Mouse (Mus musculus) hindbrain, embryonic 16.5 days (tissue): Measurements from ENCODE around the gene Elk3. TPM values are rescaled to one million over a fixed set of nuclear protein-coding genes. Genes with fewer than 3 reads are reported as not detected.

Source experiments
- ATAC-seq: fragments of 200-750 bp; cut with Nextera tagmentation; 2 replicates; pipeline ENCODE4 v1.8.0; 2017; ENCODE audit warnings: moderate TSS enrichment, moderate library complexity
- H3K27ac ChIP-seq: fragments of 300-500 bp; sonication (generic); 2 replicates; pipeline ENCODE4 v1.5.1; 2014; ENCODE audit warnings: low read depth, mild to moderate bottlenecking, control low read depth, low read length, moderate library complexity
- H3K27me3 ChIP-seq: fragments of 300-500 bp; sonication (generic); replicated peaks from 2 replicates; pipeline ENCODE4 v1.6.1; 2014; ENCODE audit warnings: low read length; ENCODE audit not compliant: control insufficient read depth, insufficient read depth
- H3K36me3 ChIP-seq: fragments of 300-500 bp; sonication (generic); 2 replicates; pipeline ENCODE4 v1.6.1; 2014; ENCODE audit warnings: mild to moderate bottlenecking, low read length, moderate library complexity, mixed read lengths; ENCODE audit not compliant: control insufficient read depth, insufficient read depth
- H3K4me1 ChIP-seq: fragments of 300-500 bp; sonication (generic); 2 replicates; pipeline ENCODE4 v1.6.1; 2014; ENCODE audit warnings: low read depth, low read length; ENCODE audit not compliant: control insufficient read depth, insufficient read depth
- H3K4me2 ChIP-seq: fragments of 300-500 bp; sonication (generic); 2 replicates; pipeline ENCODE4 v1.6.1; 2014; ENCODE audit warnings: mild to moderate bottlenecking, low read length, control low read depth, moderate library complexity
- H3K4me3 ChIP-seq: fragments of 300-500 bp; sonication (generic); 2 replicates; pipeline ENCODE4 v1.5.1; 2014; ENCODE audit warnings: mild to moderate bottlenecking, low read length, control low read depth, moderate library complexity
- H3K9ac ChIP-seq: fragments of 300-500 bp; sonication (generic); 2 replicates; pipeline ENCODE4 v1.6.1; 2014; ENCODE audit warnings: low read depth, mild to moderate bottlenecking, control low read depth, low read length, moderate library complexity
- H3K9me3 ChIP-seq: fragments of 300-500 bp; sonication (generic); 2 replicates; pipeline ENCODE4 v1.6.1; 2014; ENCODE audit warnings: mild to moderate bottlenecking, low read length, moderate library complexity; ENCODE audit not compliant: control insufficient read depth
- WGBS: fragments of 180-500 bp; shearing (Covaris S2); extraction: QIAGEN DNeasy Blood & Tissue Kit; methylation state at CpG from one replicate; pipeline ENCODE4 v1.1.7; 2014; 5-methylcytosine and 5-hydroxymethylcytosine counted together
- polyA plus RNA-seq: library from polyadenylated mRNA; unstranded; fragments of >200 nt; fragmentation: Nextera tagmentation; extraction: Ambion mirVana; gene quantifications from 2 replicates; pipeline ENCODE4 v1.2.1, GENCODE M21; 2015

The Elk3 gene
- polyA plus RNA-seq, 1 experiment from 2014 or later = 4.1 TPM

GRCm38 (mm10) chr10:93335001-93335400 lies 24.1 kb upstream of the Elk3 start:
- whole genome bisulfite sequencing = 41% methylated on average over 2 of the region's 2 CpGs
- Histone ChIP-seq H3K4me2 (no peak overlapping the region), H3K4me3 (no peak overlapping the region), H3K9me3 (no peaks in the 10 kb centered on the region), H3K36me3 (no peaks in the 10 kb centered on the region), H3K9ac (no peak overlapping the region), H3K4me1 (no peaks in the 10 kb centered on the region), H3K27ac (no peak overlapping the region), H3K27me3 (no peaks in the 10 kb centered on the region)
- no peak for ATAC-seq

GRCm38 (mm10) chr10:93333239-93333638 lies 22.3 kb upstream of the Elk3 start:
- no peaks in the 10 kb centered on the region for H3K4me1 ChIP-seq
- WGBS = 71% methylated on average over 5 of the region's 5 CpGs
- H3K36me3 ChIP-seq = no peaks in the 10 kb centered on the region
- no peak overlapping the region for H3K9ac ChIP-seq
- no peak for ATAC-seq
- H3K4me3 ChIP-seq = no peak overlapping the region
- no peak overlapping the region for H3K27ac ChIP-seq
- no peaks in the 10 kb centered on the region for H3K27me3 ChIP-seq
- no peak overlapping the region for H3K4me2 ChIP-seq
- H3K9me3 ChIP-seq = no peaks in the 10 kb centered on the region

GRCm38 (mm10) chr10:93332261-93332809 lies 21.4 kb upstream of the Elk3 start:
- WGBS = 44% methylated on average over 3 of the region's 3 CpGs
- H3K4me1 ChIP-seq = no peaks in the 10 kb centered on the region
- no peaks in the 10 kb centered on the region for H3K9me3 ChIP-seq
- H3K27me3 ChIP-seq = no peaks in the 10 kb centered on the region
- no peak overlapping the region for H3K4me2 ChIP-seq
- no peaks in the 10 kb centered on the region for H3K36me3 ChIP-seq
- ATAC-seq = no peak
- no peak overlapping the region for H3K27ac ChIP-seq
- no peak overlapping the region for H3K4me3 ChIP-seq
- H3K9ac ChIP-seq = no peak overlapping the region

- 65% methylated on average over 4 of the region's 4 CpGs for WGBS
- Histone ChIP-seq H3K27me3 (no peaks in the 10 kb centered on the region), H3K4me1 (no peaks in the 10 kb centered on the region), H3K4me2 (no peak overlapping the region), H3K27ac (no peak overlapping the region), H3K9ac (no peak overlapping the region; the same call in 1 of the 2 replicates), H3K9me3 (no peaks in the 10 kb centered on the region), H3K4me3 (no peak overlapping the region), H3K36me3 (no peaks in the 10 kb centered on the region)
- no peak; the same call in 1 of the 2 replicates for ATAC-seq
Observed at GRCm38 (mm10) chr10:93331543-93331942, 20.6 kb upstream of the Elk3 start.

- no peak overlapping the region for H3K9ac ChIP-seq
- H3K4me1 ChIP-seq = no peaks in the 10 kb centered on the region
- H3K9me3 ChIP-seq = no peaks in the 10 kb centered on the region
- 78% methylated on average over 5 of the region's 5 CpGs for WGBS
- no peak overlapping the region for H3K4me2 ChIP-seq
- no peak overlapping the region for H3K4me3 ChIP-seq
- no peaks in the 10 kb centered on the region for H3K27me3 ChIP-seq
- no peak for ATAC-seq
- H3K36me3 ChIP-seq = no peaks in the 10 kb centered on the region
- no peak overlapping the region for H3K27ac ChIP-seq
Observed at GRCm38 (mm10) chr10:93328321-93328720, 17.4 kb upstream of the Elk3 start.

- H3K4me3 ChIP-seq = no peak overlapping the region
- H3K27me3 ChIP-seq = no peaks in the 10 kb centered on the region
- no peaks in the 10 kb centered on the region for H3K36me3 ChIP-seq
- H3K27ac ChIP-seq = no peak overlapping the region
- H3K4me2 ChIP-seq = no peak overlapping the region
- no peak overlapping the region for H3K9ac ChIP-seq
- 88% methylated on average over 6 of the region's 6 CpGs for WGBS
- H3K4me1 ChIP-seq = no peaks in the 10 kb centered on the region
- H3K9me3 ChIP-seq = no peaks in the 10 kb centered on the region
- no peak for ATAC-seq
Observed at GRCm38 (mm10) chr10:93327187-93327586, 16.3 kb upstream of the Elk3 start.

- WGBS = 86% methylated on average over 8 of the region's 8 CpGs
- H3K27me3 ChIP-seq = no peaks in the 10 kb centered on the region
- H3K4me1 ChIP-seq = no peaks in the 10 kb centered on the region
- H3K36me3 ChIP-seq = no peaks in the 10 kb centered on the region
- no peak for ATAC-seq
- no peak overlapping the region for H3K4me3 ChIP-seq
- no peaks in the 10 kb centered on the region for H3K9me3 ChIP-seq
- H3K27ac ChIP-seq = no peak overlapping the region
- H3K4me2 ChIP-seq = no peak overlapping the region
- no peak overlapping the region for H3K9ac ChIP-seq
Observed at GRCm38 (mm10) chr10:93326741-93327100, 15.8 kb upstream of the Elk3 start.

GRCm38 (mm10) chr10:93325804-93326740 lies 15.1 kb upstream of the Elk3 start:
- Histone ChIP-seq H3K4me1 (no peaks in the 10 kb centered on the region), H3K27ac (no peak overlapping the region), H3K9ac (no peak overlapping the region), H3K36me3 (no peaks in the 10 kb centered on the region), H3K9me3 (no peaks in the 10 kb centered on the region), H3K27me3 (no peaks in the 10 kb centered on the region), H3K4me3 (no peak overlapping the region), H3K4me2 (no peak overlapping the region)
- 70% methylated on average over 12 of the region's 12 CpGs for WGBS
- ATAC-seq = no peak

GRCm38 (mm10) chr10:93325369-93325768 lies 14.4 kb upstream of the Elk3 start:
- no peak overlapping the region for H3K27ac ChIP-seq
- H3K9ac ChIP-seq = no peak overlapping the region
- ATAC-seq = no peak
- H3K4me2 ChIP-seq = no peak overlapping the region
- no peaks in the 10 kb centered on the region for H3K36me3 ChIP-seq
- no peaks in the 10 kb centered on the region for H3K9me3 ChIP-seq
- no peaks in the 10 kb centered on the region for H3K27me3 ChIP-seq
- H3K4me3 ChIP-seq = no peak overlapping the region
- no peaks in the 10 kb centered on the region for H3K4me1 ChIP-seq
- WGBS = 78% methylated on average over 3 of the region's 3 CpGs
